Mouse (Mus musculus) forebrain, embryonic 16.5 days (tissue): ENCODE measurements around the gene Lmna. TPM values are rescaled to one million over a fixed set of nuclear protein-coding genes. Genes with fewer than 3 reads are reported as not detected.

Experiments
- ATAC-seq: fragments of 200-750 bp; cut with Nextera tagmentation; 2 replicates; pipeline ENCODE4 v1.8.0; 2017; ENCODE audit warnings: mild to moderate bottlenecking, moderate library complexity
- H3K27ac ChIP-seq: fragments of 300-500 bp; sonication (generic); 2 replicates; pipeline ENCODE4 v1.5.1; 2014; ENCODE audit warnings: low read length, control low read depth
- H3K27me3 ChIP-seq: fragments of 300-500 bp; sonication (generic); replicated peaks from 2 replicates; pipeline ENCODE4 v1.6.1; 2014; ENCODE audit warnings: low read length; ENCODE audit not compliant: control insufficient read depth, insufficient read depth
- H3K36me3 ChIP-seq: fragments of 300-500 bp; sonication (generic); 2 replicates; pipeline ENCODE4 v1.6.1; 2014; ENCODE audit not compliant: control insufficient read depth, insufficient read depth
- H3K4me1 ChIP-seq: fragments of 300-500 bp; sonication (generic); replicated peaks from 2 replicates; pipeline ENCODE4 v1.6.1; 2014; ENCODE audit warnings: low read length; ENCODE audit not compliant: control insufficient read depth, insufficient read depth
- H3K4me2 ChIP-seq: fragments of 300-500 bp; sonication (generic); 2 replicates; pipeline ENCODE4 v1.6.1; 2014; ENCODE audit warnings: mild to moderate bottlenecking, low read length, control low read depth
- H3K4me3 ChIP-seq: fragments of 300-500 bp; sonication (generic); replicated peaks from 2 replicates; pipeline ENCODE4 v1.5.1; 2014; ENCODE audit warnings: mild to moderate bottlenecking, low read length, control low read depth
- H3K9ac ChIP-seq: fragments of 300-500 bp; sonication (generic); replicated peaks from 2 replicates; pipeline ENCODE4 v1.6.1; 2014; ENCODE audit warnings: low read depth, low read length, control low read depth
- H3K9me3 ChIP-seq: fragments of 300-500 bp; sonication (generic); 2 replicates; pipeline ENCODE4 v1.6.1; 2016; ENCODE audit warnings: low read length; ENCODE audit not compliant: control insufficient read depth
- WGBS: fragments of 180-500 bp; shearing (Covaris S2); extraction: QIAGEN DNeasy Blood & Tissue Kit; methylation state at CpG from one replicate; pipeline ENCODE4 v1.1.7; 2014; 5-methylcytosine and 5-hydroxymethylcytosine counted together
- polyA plus RNA-seq: library from polyadenylated mRNA; unstranded; fragments of >200 nt; fragmentation: Nextera tagmentation; extraction: Ambion mirVana; gene quantifications from 2 replicates; pipeline ENCODE4 v1.2.1, GENCODE M21; 2015

The Lmna gene
- polyA plus RNA-seq, 1 experiment from 2014 or later, result 26.9 TPM

- 73% methylated on average over 4 of the region's 4 CpGs for WGBS
- peaks cover 17% of the 10 kb centered on the region for H3K4me1 ChIP-seq
- no peaks in the 10 kb centered on the region for H3K27me3 ChIP-seq
- H3K9ac ChIP-seq, result no peak overlapping the region
- H3K4me2 ChIP-seq, result no peak overlapping the region
- H3K27ac ChIP-seq, result no peak overlapping the region
- H3K9me3 ChIP-seq, result no peaks in the 10 kb centered on the region
- ATAC-seq, result no peak
- H3K36me3 ChIP-seq, result no peaks in the 10 kb centered on the region
- no peak overlapping the region for H3K4me3 ChIP-seq
Measured at GRCm38 (mm10) chr3:88499580-88499979, 10.2 kb downstream of the Lmna start.

- no peak for ATAC-seq
- WGBS, result 83% methylated on average over 10 of the region's 10 CpGs
- H3K4me1 ChIP-seq, result peaks cover 12% of the 10 kb centered on the region
Measured at GRCm38 (mm10) chr3:88495741-88496415, 13.9 kb downstream of the Lmna start.

GRCm38 (mm10) chr3:88494836-88495628, 14.7 kb downstream of the Lmna start:
- H3K27me3 ChIP-seq, result no peaks in the 10 kb centered on the region
- WGBS, result 63% methylated on average over 9 of the region's 9 CpGs
- no peaks in the 10 kb centered on the region for H3K9me3 ChIP-seq
- H3K4me3 ChIP-seq, result no peak overlapping the region
- no peaks in the 10 kb centered on the region for H3K36me3 ChIP-seq
- H3K9ac ChIP-seq, result no peak overlapping the region
- no peak overlapping the region for H3K27ac ChIP-seq
- no peak for ATAC-seq
- peaks cover 12% of the 10 kb centered on the region for H3K4me1 ChIP-seq
- H3K4me2 ChIP-seq, result no peak overlapping the region

More at GRCm38 (mm10) chr3:88495741-88496415, 13.9 kb downstream of the Lmna start:
- H3K9me3 ChIP-seq, result no peaks in the 10 kb centered on the region
- no peak overlapping the region for H3K4me2 ChIP-seq
- no peak overlapping the region for H3K4me3 ChIP-seq
- H3K27ac ChIP-seq, result no peak overlapping the region
- H3K9ac ChIP-seq, result no peak overlapping the region
- H3K36me3 ChIP-seq, result no peaks in the 10 kb centered on the region
- no peaks in the 10 kb centered on the region for H3K27me3 ChIP-seq

- Histone ChIP-seq H3K9me3 (no peaks in the 10 kb centered on the region), H3K9ac (no peak overlapping the region), H3K4me1 (peaks cover 12% of the 10 kb centered on the region), H3K27ac (no peak overlapping the region), H3K4me2 (no peak overlapping the region), H3K4me3 (no peak overlapping the region), H3K27me3 (no peaks in the 10 kb centered on the region), H3K36me3 (no peaks in the 10 kb centered on the region)
- 82% methylated on average over 11 of the region's 11 CpGs for WGBS
- no peak for ATAC-seq
Measured at GRCm38 (mm10) chr3:88493706-88494582, 15.8 kb downstream of the Lmna start.

- 83% methylated on average over 1 of the region's 1 CpGs for WGBS
- no peak overlapping the region for H3K27ac ChIP-seq
- no peak for ATAC-seq
- no peaks in the 10 kb centered on the region for H3K36me3 ChIP-seq
- H3K27me3 ChIP-seq, result peaks cover 22% of the 10 kb centered on the region
- no peaks in the 10 kb centered on the region for H3K9me3 ChIP-seq
- H3K9ac ChIP-seq, result no peak overlapping the region
- no peak overlapping the region for H3K4me2 ChIP-seq
- peaks cover 8% of the 10 kb centered on the region for H3K4me1 ChIP-seq
- H3K4me3 ChIP-seq, result no peak overlapping the region
Measured at GRCm38 (mm10) chr3:88487396-88487795, 22.4 kb downstream of the Lmna start.

- Histone ChIP-seq H3K4me2 (no peak overlapping the region), H3K27me3 (peaks cover 23% of the 10 kb centered on the region), H3K27ac (no peak overlapping the region), H3K4me3 (no peak overlapping the region), H3K36me3 (no peaks in the 10 kb centered on the region), H3K9ac (no peak overlapping the region), H3K9me3 (no peaks in the 10 kb centered on the region), H3K4me1 (peaks cover 7% of the 10 kb centered on the region)
- WGBS, result 83% methylated on average over 4 of the region's 4 CpGs
- no peak for ATAC-seq
Measured at GRCm38 (mm10) chr3:88486887-88487286, 22.9 kb downstream of the Lmna start.

- Histone ChIP-seq H3K4me2 (no peak overlapping the region), H3K9me3 (no peaks in the 10 kb centered on the region), H3K27me3 (peaks cover 23% of the 10 kb centered on the region), H3K4me1 (peaks cover 7% of the 10 kb centered on the region), H3K4me3 (no peak overlapping the region), H3K27ac (no peak overlapping the region), H3K36me3 (no peaks in the 10 kb centered on the region), H3K9ac (no peak overlapping the region)
- WGBS, result 73% methylated on average over 5 of the region's 5 CpGs
- no peak for ATAC-seq
Measured at GRCm38 (mm10) chr3:88486043-88486442, 23.7 kb downstream of the Lmna start.

GRCm38 (mm10) chr3:88484597-88485316, 25.0 kb downstream of the Lmna start:
- Histone ChIP-seq H3K27ac (no peak overlapping the region), H3K9ac (no peak overlapping the region; the same call in 1 of the 2 replicates), H3K9me3 (no peaks in the 10 kb centered on the region), H3K4me2 (peak overlapping the region; percentile 36), H3K4me1 (peaks cover 7% of the 10 kb centered on the region), H3K4me3 (0 out of 2 replicates have a peak overlapping the region, but pooled peaks have one; percentile 14), H3K36me3 (no peaks in the 10 kb centered on the region), H3K27me3 (peaks cover 23% of the 10 kb centered on the region)
- 12% methylated on average over 39 of the region's 39 CpGs for WGBS
- ATAC-seq, result no peak; the same call in 1 of the 2 replicates
